Mouse (Mus musculus): ENCODE data around the gene Vmn1r169.
"Not testable (repeated sequence)": the region's sequence is repeated elsewhere in the genome, so short reads cannot be mapped to it uniquely, and the experiment has no call there.

DNA sequence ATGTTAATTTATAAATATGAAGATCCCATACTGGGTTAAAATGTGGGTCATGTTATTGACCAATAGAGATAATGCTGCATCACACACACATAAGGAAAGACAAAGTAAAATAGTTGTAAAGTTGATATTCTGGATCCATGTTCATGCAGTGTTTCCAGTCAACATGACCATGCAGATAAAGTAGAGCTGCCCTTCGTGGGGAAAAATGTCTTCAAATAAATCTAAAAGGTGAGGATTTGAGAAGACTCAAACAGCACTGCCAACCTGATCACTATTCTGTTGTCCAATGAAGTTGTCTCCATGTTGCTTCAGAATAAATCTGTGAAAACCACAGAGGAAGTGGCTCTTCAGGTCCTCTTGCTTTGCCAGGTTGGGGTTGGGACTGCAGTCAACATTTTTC is 30.5 kb downstream of the Vmn1r169 start, which contains the start of gene Vmn1r170:
- TF ChIP-seq POLR2A (IDR thresholded peaks at IDR 0.05; ENCODE audit: borderline replicate concordance, control insufficient read depth, low read depth, low read length); CTCF (IDR thresholded peaks at IDR 0.05; ENCODE audit: control insufficient read depth, insufficient read depth, low read length): not testable (repeated sequence)

Data from bone marrow, adult 2 months (tissue).